Comparison of ENCODE assay signal across 9 mouse cellular contexts in the genomic region with DNA sequence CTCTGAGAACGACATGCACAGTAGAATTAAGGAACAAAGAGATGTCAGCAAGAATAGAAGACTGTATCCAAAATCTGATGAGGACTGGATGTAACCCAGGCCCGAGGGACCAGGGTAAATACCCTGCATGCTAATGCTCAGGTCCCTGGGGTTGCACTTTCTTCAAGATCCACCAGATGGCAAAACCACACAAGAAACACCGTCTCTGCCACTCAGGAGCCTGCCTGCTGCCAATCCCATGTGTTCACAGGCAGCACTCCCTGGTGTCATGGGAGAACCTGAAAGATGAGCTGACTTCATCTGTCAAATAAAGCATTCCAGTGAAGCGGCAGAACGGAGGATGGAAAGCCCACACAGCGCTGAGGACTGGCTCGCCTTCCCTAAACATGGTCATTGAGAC. TPM values are rescaled to one million over a fixed set of nuclear protein-coding genes. Genes with fewer than 3 reads are reported as not detected.
A peak's percentile ranks its signal among the peaks of the same experiment; 100 is the strongest.
DNase-seq lines count a peak whose midpoint lies in the region; TF ChIP-seq lines count a peak whose summit lies in the region.
"Had no signal": no experiment of that assay in that cellular context is flagged by ENCODE, and none has a peak within 500 bp of the region (broad histone marks: within the 10 kb centered on the region; RNA-seq: fewer than 3 reads in every experiment).

No protein-coding gene starts in this region.

- 0 out of 2 replicates have a peak, but pooled peaks cover 4% of the 10 kb centered on the region for H3K9me3 ChIP-seq in E14TG2a.4 (ENCODE audit: low read length)
- H3K9me3 ChIP-seq: embryonic facial prominence, embryonic 13.5 days had no signal

- H3K27ac ChIP-seq in embryonic fibroblast, embryonic 13.5 days (ENCODE audit: insufficient read depth, low read length): no peak overlapping the region
- H3K27ac ChIP-seq: embryonic facial prominence, embryonic 13.5 days had no signal

- peak; percentile 36 for DNase-seq in 416B (ENCODE audit: low read depth)
- peak; percentile 29 for DNase-seq in kidney, postnatal 14 days
- peak; percentile 13 for DNase-seq in lung, postnatal 14 days
- peak; percentile 56 for DNase-seq in right cerebral cortex, postnatal 4 days
- no peak for DNase-seq in urinary bladder, postnatal 36 days (ENCODE audit: low spot score in 2 of 2)

- no peak overlapping the region for H3K4me3 ChIP-seq in E14TG2a.4 (replicated peaks; ENCODE audit: low read length)
- H3K4me3 ChIP-seq in embryonic fibroblast, embryonic 13.5 days (ENCODE audit: insufficient read depth, low read length): no peak overlapping the region
- H3K4me3 ChIP-seq: embryonic facial prominence, embryonic 13.5 days had no signal

- peaks cover 31% of the 10 kb centered on the region for H3K27me3 ChIP-seq in E14TG2a.4 (ENCODE audit: insufficient read depth, low read length)

- peak; percentile 57 for TF ChIP-seq CTCF in E14TG2a.4 (conservative IDR thresholded peaks at IDR 0.05; ENCODE audit: low read length)
- TF ChIP-seq CTCF in embryonic fibroblast, embryonic 13.5 days (IDR thresholded peaks at IDR 0.05; ENCODE audit: borderline replicate concordance, insufficient read depth, low read length): peak; percentile 39; the same call in 1 of the 2 replicates

- H3K36me3 ChIP-seq in E14TG2a.4 (ENCODE audit: insufficient read depth, low read length): no peaks in the 10 kb centered on the region
- H3K36me3 ChIP-seq: embryonic facial prominence, embryonic 13.5 days had no signal

- peaks cover 6% of the 10 kb centered on the region; the same call in 1 of the 2 replicates for H3K4me1 ChIP-seq in E14TG2a.4 (replicated peaks; ENCODE audit: low read depth, low read length)
- H3K4me1 ChIP-seq in embryonic fibroblast, embryonic 13.5 days (ENCODE audit: control insufficient read depth, insufficient read depth, low read length): no peaks in the 10 kb centered on the region

- TF ChIP-seq POLR2A in embryonic fibroblast, embryonic 13.5 days (IDR thresholded peaks at IDR 0.05; ENCODE audit: low read depth, low read length): no peak

RNA-seq across cellular contexts. Expression of gene Mc3r, which starts 21.3 kb away (rescaled TPM):
- polyA plus RNA-seq in embryonic fibroblast, embryonic 13.5 days (2011; ENCODE audit: insufficient read length, low read depth, missing spikeins): 0.19 TPM in 1 of 2 replicates, not detected in the other
- polyA plus RNA-seq: embryonic facial prominence, embryonic 13.5 days; stomach, embryonic 14.5 days had no signal

Comparison
In these comparisons a context has a peak if more than half of its experiments do, and no peak if none do; other contexts are left out.
1. DNase-seq: peak in 416B (single experiment), kidney, postnatal 14 days (single experiment), lung, postnatal 14 days (single experiment) and right cerebral cortex, postnatal 4 days (single experiment); none in urinary bladder, postnatal 36 days (0 of 2).